Mouse (Mus musculus): ENCODE results near the gene Acap2. TPM values are rescaled to one million over a fixed set of nuclear protein-coding genes. Genes with fewer than 3 reads are reported as not detected.

The Acap2 gene
- polyA plus RNA-seq, 1 experiment = 36.9 TPM

GRCm38 (mm10) chr16:31227746-31228145 is 26.7 kb upstream of the Acap2 start:
- no peaks in the 10 kb centered on the region for H3K4me1 ChIP-seq (ENCODE audit: control insufficient read depth, insufficient read depth, low read length)
- H3K27me3 ChIP-seq (ENCODE audit: control insufficient read depth, insufficient read depth, low read length) = no peaks in the 10 kb centered on the region
- H3K27ac ChIP-seq (ENCODE audit: insufficient read depth, low read length) = no peak overlapping the region
- no peak for DNase-seq
- TF ChIP-seq POLR2A (IDR thresholded peaks at IDR 0.05; ENCODE audit: borderline replicate concordance, insufficient read depth, low read length) (no peak), CTCF (IDR thresholded peaks at IDR 0.05; ENCODE audit: borderline replicate concordance, insufficient read depth, low read depth, low read length) (no peak)
- WGBS = 94% methylated on average over 1 of the region's 1 CpGs
- H3K4me3 ChIP-seq (replicated peaks; ENCODE audit: insufficient read depth, low read depth, low read length) = no peak overlapping the region

GRCm38 (mm10) chr16:31215271-31215670 is 14.2 kb upstream of the Acap2 start:
- Histone ChIP-seq H3K4me3 (replicated peaks; ENCODE audit: insufficient read depth, low read depth, low read length) (no peak overlapping the region), H3K4me1 (ENCODE audit: control insufficient read depth, insufficient read depth, low read length) (no peaks in the 10 kb centered on the region), H3K27me3 (ENCODE audit: control insufficient read depth, insufficient read depth, low read length) (no peaks in the 10 kb centered on the region; the same call in 1 of the 2 replicates), H3K27ac (ENCODE audit: insufficient read depth, low read length) (no peak overlapping the region)
- no peak for DNase-seq
- TF ChIP-seq POLR2A (IDR thresholded peaks at IDR 0.05; ENCODE audit: borderline replicate concordance, insufficient read depth, low read length) = no peak
- TF ChIP-seq CTCF (IDR thresholded peaks at IDR 0.05; ENCODE audit: borderline replicate concordance, insufficient read depth, low read depth, low read length) = no peak
- WGBS = 95% methylated on average over 4 of the region's 4 CpGs

- no peaks in the 10 kb centered on the region for H3K4me1 ChIP-seq (ENCODE audit: control insufficient read depth, insufficient read depth, low read length)
- 65% methylated on average over 6 of the region's 6 CpGs for WGBS
- H3K27ac ChIP-seq (ENCODE audit: insufficient read depth, low read length) = no peak overlapping the region
- H3K27me3 ChIP-seq (ENCODE audit: control insufficient read depth, insufficient read depth, low read length) = no peaks in the 10 kb centered on the region; the same call in 1 of the 2 replicates
- no peak for TF ChIP-seq POLR2A (IDR thresholded peaks at IDR 0.05; ENCODE audit: borderline replicate concordance, insufficient read depth, low read length)
- no peak for TF ChIP-seq CTCF (IDR thresholded peaks at IDR 0.05; ENCODE audit: borderline replicate concordance, insufficient read depth, low read depth, low read length)
- H3K4me3 ChIP-seq (replicated peaks; ENCODE audit: insufficient read depth, low read depth, low read length) = no peak overlapping the region
- no peak for DNase-seq
Observed at GRCm38 (mm10) chr16:31213463-31213862, 12.4 kb upstream of the Acap2 start.

GRCm38 (mm10) chr16:31211503-31211902 is 10.5 kb upstream of the Acap2 start:
- Histone ChIP-seq H3K4me1 (ENCODE audit: control insufficient read depth, insufficient read depth, low read length) (no peaks in the 10 kb centered on the region), H3K27me3 (ENCODE audit: control insufficient read depth, insufficient read depth, low read length) (no peaks in the 10 kb centered on the region; the same call in 1 of the 2 replicates), H3K27ac (ENCODE audit: insufficient read depth, low read length) (no peak overlapping the region), H3K4me3 (replicated peaks; ENCODE audit: insufficient read depth, low read depth, low read length) (no peak overlapping the region)
- no peak for DNase-seq
- TF ChIP-seq CTCF (IDR thresholded peaks at IDR 0.05; ENCODE audit: borderline replicate concordance, insufficient read depth, low read depth, low read length) (no peak), POLR2A (IDR thresholded peaks at IDR 0.05; ENCODE audit: borderline replicate concordance, insufficient read depth, low read length) (no peak)
- WGBS = 62% methylated on average over 9 of the region's 9 CpGs

GRCm38 (mm10) chr16:31210453-31210852 is 9.4 kb upstream of the Acap2 start:
- DNase-seq = no peak
- Histone ChIP-seq H3K4me1 (ENCODE audit: control insufficient read depth, insufficient read depth, low read length) (no peaks in the 10 kb centered on the region), H3K4me3 (replicated peaks; ENCODE audit: insufficient read depth, low read depth, low read length) (no peak overlapping the region), H3K27me3 (ENCODE audit: control insufficient read depth, insufficient read depth, low read length) (no peaks in the 10 kb centered on the region; the same call in 1 of the 2 replicates), H3K27ac (ENCODE audit: insufficient read depth, low read length) (no peak overlapping the region)
- no peak for TF ChIP-seq POLR2A (IDR thresholded peaks at IDR 0.05; ENCODE audit: borderline replicate concordance, insufficient read depth, low read length)
- TF ChIP-seq CTCF (IDR thresholded peaks at IDR 0.05; ENCODE audit: borderline replicate concordance, insufficient read depth, low read depth, low read length) = no peak
- 78% methylated on average over 4 of the region's 4 CpGs for WGBS

- 83% methylated on average over 5 of the region's 5 CpGs for WGBS
- TF ChIP-seq CTCF (IDR thresholded peaks at IDR 0.05; ENCODE audit: borderline replicate concordance, insufficient read depth, low read depth, low read length) = no peak
- no peak for TF ChIP-seq POLR2A (IDR thresholded peaks at IDR 0.05; ENCODE audit: borderline replicate concordance, insufficient read depth, low read length)
- H3K4me3 ChIP-seq (replicated peaks; ENCODE audit: insufficient read depth, low read depth, low read length) = no peak overlapping the region
- no peaks in the 10 kb centered on the region for H3K4me1 ChIP-seq (ENCODE audit: control insufficient read depth, insufficient read depth, low read length)
- no peaks in the 10 kb centered on the region for H3K27me3 ChIP-seq (ENCODE audit: control insufficient read depth, insufficient read depth, low read length)
- no peak overlapping the region for H3K27ac ChIP-seq (ENCODE audit: insufficient read depth, low read length)
- DNase-seq = no peak
Observed at GRCm38 (mm10) chr16:31209911-31210310, 8.9 kb upstream of the Acap2 start.

GRCm38 (mm10) chr16:31205726-31206125 is 4.7 kb upstream of the Acap2 start:
- TF ChIP-seq POLR2A (IDR thresholded peaks at IDR 0.05; ENCODE audit: borderline replicate concordance, insufficient read depth, low read length) = no peak
- no peak for TF ChIP-seq CTCF (IDR thresholded peaks at IDR 0.05; ENCODE audit: borderline replicate concordance, insufficient read depth, low read depth, low read length)
- no peak for DNase-seq
- Histone ChIP-seq H3K27me3 (ENCODE audit: control insufficient read depth, insufficient read depth, low read length) (no peaks in the 10 kb centered on the region), H3K27ac (ENCODE audit: insufficient read depth, low read length) (no peak overlapping the region), H3K4me1 (ENCODE audit: control insufficient read depth, insufficient read depth, low read length) (peaks cover 6% of the 10 kb centered on the region; the same call in 1 of the 2 replicates), H3K4me3 (replicated peaks; ENCODE audit: insufficient read depth, low read depth, low read length) (no peak overlapping the region)
- 93% methylated on average over 7 of the region's 7 CpGs for WGBS

- Histone ChIP-seq H3K4me3 (replicated peaks; ENCODE audit: insufficient read depth, low read depth, low read length) (no peak overlapping the region), H3K27ac (ENCODE audit: insufficient read depth, low read length) (no peak overlapping the region), H3K27me3 (ENCODE audit: control insufficient read depth, insufficient read depth, low read length) (no peaks in the 10 kb centered on the region), H3K4me1 (ENCODE audit: control insufficient read depth, insufficient read depth, low read length) (peaks cover 6% of the 10 kb centered on the region; the same call in 1 of the 2 replicates)
- DNase-seq = peak in 1 of 2 experiments; percentile 5
- no peak for TF ChIP-seq CTCF (IDR thresholded peaks at IDR 0.05; ENCODE audit: borderline replicate concordance, insufficient read depth, low read depth, low read length)
- no peak for TF ChIP-seq POLR2A (IDR thresholded peaks at IDR 0.05; ENCODE audit: borderline replicate concordance, insufficient read depth, low read length)
- 93% methylated on average over 8 of the region's 8 CpGs for WGBS
Observed at GRCm38 (mm10) chr16:31205187-31205586, 4.1 kb upstream of the Acap2 start.

Data from cerebellum, adult 2 months (tissue).